Mouse (Mus musculus): ENCODE results near the gene Tmem120b.

Gene Tmem120b

GRCm38 (mm10) chr5:123090560-123091306 is 22.5 kb downstream of the Tmem120b start:
- no peak for DNase-seq (ENCODE audit: low spot score in 2 of 2)

DNA sequence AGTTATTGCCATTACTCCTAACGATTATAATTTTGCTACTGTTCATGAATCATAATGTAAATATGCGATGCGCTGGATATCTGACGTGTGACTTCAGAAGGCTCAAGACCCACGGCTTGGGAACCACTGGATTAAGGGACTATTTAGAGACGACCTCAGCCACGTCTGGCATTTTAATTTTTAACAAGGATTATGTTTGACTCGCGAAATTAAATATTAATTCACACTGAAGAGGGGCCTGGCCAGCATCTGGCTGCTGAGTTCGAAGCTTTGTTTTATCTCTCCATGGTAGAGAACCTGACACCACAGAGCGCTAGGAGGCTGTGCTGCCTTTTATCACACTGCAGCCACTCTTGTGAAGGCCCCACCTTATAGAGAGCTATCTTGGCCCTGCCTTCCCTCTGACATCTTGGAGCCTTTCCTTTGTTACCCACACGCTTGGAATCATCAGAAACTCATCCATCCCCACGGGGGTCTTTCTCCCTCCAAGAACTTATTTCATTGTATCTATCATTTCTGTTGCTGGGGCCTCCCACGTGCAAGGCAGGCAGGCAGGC is 24.9 kb downstream of the Tmem120b start:
- DNase-seq (ENCODE audit: low spot score in 2 of 2), result no peak

GRCm38 (mm10) chr5:123094238-123094991 is 26.2 kb downstream of the Tmem120b start:
- no peak for DNase-seq (ENCODE audit: low spot score in 2 of 2)

DNA sequence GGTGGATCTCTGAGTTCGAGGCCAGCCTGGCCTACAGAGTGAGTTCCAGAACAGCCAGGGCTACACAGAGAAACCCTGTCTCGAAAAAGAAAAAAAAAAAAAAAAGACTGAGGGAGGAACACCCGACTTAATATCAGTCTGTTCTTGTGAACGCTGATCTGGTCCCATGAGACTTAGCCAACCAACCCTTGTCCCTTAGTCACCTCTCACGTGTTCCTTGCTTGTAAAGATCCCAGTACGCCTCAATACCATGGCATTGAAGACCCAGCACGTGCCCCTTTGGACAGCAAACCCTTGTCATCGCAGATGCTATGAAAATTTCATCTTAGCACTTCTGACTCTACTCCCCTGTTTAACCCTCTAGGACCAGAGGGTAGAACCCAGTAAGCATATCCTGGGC is 28.1 kb downstream of the Tmem120b start:
- no peak for DNase-seq (ENCODE audit: low spot score in 2 of 2)

DNA sequence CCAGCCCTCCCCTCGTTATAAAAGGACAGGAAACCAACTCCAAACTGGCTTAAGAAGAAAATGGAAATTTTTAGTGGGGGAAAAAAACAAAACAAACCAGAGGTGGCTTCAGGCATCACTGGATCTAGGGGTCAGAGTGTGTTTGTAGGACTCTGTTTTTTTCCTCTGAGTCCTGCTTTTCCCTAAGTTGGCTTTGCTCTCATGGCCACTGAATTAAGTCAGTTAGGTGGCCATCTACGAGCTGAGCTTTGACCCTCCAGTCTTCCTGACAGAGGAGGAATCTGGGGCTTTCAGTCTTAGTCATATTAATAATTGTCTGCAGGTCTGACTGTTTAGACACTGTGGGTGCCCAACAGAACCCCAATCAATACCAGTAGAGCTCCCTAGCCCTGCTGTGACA is 30.3 kb downstream of the Tmem120b start:
- DNase-seq (ENCODE audit: low spot score in 2 of 2), result no peak

- no peak for DNase-seq (ENCODE audit: low spot score in 2 of 2)
These were observed 34.2 kb downstream of the Tmem120b start for GRCm38 (mm10) chr5:123102376-123102775.

DNA sequence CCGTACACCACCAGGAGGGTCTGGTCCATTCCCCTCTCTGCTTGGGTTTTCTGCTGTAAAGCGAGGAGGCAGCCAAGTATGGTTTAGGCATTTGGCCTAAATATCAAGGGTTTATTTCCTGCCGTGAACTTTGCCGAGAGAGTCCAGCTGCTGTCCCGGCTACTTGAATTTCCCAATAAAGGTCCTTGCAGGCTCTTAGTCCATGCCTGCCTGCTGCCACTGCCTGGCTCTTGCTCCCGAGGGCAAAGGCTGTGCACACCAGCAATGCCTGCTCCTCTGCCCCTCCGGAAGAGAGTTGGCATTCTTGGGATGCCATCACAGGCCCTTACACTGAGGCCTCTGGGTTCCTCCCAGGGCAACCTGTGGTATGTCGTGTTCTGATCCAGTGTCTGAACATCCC is 35.3 kb downstream of the Tmem120b start:
- peak in 1 of 2 experiments; percentile 31 for DNase-seq (ENCODE audit: low spot score in 2 of 2)

DNA sequence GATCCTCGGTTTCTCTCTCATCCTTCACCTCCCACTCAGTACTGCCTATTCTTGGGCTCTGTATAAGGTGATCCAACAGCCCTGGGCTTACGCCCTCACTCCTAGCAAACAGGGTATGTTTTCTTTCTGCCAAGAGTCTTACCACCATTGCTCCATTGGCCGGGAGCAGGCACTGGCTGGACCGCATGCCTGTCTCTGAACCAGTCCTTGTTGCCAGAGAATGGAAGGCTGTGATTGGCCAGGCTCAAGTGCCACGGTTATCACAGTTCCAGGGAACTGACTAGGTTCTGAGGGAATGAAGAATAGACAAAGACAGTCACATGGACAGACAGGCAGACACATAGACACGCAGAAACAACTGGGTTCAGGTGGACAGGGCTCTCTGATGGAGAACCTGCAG is 36.6 kb downstream of the Tmem120b start:
- DNase-seq (ENCODE audit: low spot score in 2 of 2), result no peak

DNA sequence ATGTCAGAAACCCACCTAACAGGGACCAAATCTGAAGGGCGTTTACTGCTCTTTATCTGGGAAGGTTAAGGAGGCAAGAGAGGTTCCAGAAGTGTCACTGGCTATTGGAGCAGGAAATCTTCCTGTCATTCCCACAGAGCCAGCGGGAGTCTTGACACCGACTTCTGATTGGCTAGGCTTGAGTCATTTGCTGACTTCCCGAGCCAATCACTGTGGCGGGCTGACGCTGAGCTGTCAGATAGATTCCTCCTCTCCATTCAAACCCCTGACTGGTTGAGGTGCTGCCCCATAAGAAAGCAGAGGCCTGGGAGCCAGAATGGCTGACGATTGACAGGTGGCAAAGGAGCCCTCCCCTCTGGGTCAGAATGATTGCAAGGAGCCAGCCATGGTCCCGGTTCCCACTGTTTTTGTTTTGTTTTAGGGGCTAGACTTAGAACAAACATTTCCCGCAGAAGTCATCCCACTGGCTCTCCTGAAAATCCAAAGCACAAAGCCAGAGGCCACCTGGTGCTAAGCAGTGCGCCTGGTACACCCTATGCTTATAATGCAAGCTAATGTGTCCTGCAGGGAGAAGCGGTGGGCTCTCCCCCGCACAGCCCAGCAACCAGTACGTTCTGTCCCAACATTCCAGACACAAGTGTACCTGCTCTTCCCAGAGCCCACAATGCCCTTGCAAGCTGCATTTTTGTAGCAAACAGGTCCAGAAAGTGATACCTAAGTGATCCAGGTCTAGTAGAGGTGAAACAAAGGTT is 41.4 kb downstream of the Tmem120b start:
- DNase-seq (ENCODE audit: low spot score in 2 of 2), result no peak

DNA sequence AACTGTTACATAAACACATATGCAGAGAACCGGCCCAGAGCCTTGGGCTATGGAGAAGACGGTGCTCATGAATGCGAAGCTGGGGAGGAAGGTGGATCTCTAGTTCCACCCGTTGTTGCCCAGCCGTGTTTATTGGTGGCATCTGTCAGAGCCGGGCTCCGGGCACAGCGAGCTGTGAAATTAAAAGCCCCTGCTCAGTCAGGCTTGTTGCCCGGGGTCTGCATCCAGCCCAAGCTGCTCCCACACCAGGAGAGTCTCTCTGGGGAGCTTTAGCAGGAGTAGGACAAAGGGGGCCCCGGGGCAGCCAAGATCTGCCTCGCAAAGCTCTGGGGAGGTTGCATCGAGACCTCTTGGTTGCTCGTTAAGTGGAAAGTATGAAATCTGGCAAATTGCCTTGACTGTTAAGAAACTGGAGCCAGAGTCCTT is 42.1 kb downstream of the Tmem120b start:
- peak in 1 of 2 experiments; percentile 65 for DNase-seq (ENCODE audit: low spot score in 2 of 2)

DNA sequence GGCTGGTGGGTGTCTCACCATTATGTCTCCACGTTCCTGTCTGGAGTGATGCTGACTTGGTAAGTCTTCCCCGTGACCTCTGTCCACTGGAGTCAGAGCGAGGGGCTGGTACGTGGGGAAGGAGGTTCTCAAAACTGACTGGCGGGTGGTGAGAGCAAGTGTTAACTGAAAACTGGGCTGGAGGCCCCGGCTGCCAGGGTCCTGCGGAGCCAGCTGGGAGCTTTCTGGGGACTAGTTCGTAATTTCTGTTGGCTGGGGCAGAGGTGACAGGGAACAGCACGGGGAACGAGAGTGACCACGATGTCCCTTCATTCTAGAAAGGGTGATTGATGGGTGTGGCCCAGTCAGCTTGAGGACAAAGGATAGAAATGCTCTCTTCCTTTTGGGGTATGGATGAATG is 45.9 kb downstream of the Tmem120b start:
- DNase-seq (ENCODE audit: low spot score in 2 of 2), result peak in 1 of 2 experiments; percentile 45

GRCm38 (mm10) chr5:123114924-123115323 is 46.7 kb downstream of the Tmem120b start:
- no peak for DNase-seq (ENCODE audit: low spot score in 2 of 2)

GRCm38 (mm10) chr5:123116080-123116479 is 47.9 kb downstream of the Tmem120b start:
- no peak for DNase-seq (ENCODE audit: low spot score in 2 of 2)

DNA sequence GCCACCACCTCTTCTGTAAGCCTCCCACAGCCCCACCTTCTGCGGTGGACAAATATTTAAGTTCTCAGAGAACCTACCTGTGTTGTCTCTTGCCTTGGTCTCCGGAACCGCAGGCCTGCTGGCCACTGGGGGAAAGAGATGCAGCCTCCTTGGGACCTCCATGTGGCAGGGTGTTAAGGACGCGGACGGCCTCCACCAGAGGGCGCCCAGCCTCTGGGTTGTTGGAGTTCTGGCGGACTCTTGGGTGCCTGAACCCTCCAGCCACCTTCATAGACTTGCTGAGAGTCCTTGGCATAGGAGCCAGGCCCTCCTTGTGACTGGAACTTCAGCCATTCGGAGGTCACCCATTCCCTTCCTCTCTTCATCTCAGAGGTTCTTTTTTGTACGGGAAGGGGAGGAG is 49.0 kb downstream of the Tmem120b start:
- peak; percentile 59 to 78 for DNase-seq (ENCODE audit: low spot score in 2 of 2)

GRCm38 (mm10) chr5:123117773-123118172 is 49.6 kb downstream of the Tmem120b start:
- no peak for DNase-seq (ENCODE audit: low spot score in 2 of 2)

DNA sequence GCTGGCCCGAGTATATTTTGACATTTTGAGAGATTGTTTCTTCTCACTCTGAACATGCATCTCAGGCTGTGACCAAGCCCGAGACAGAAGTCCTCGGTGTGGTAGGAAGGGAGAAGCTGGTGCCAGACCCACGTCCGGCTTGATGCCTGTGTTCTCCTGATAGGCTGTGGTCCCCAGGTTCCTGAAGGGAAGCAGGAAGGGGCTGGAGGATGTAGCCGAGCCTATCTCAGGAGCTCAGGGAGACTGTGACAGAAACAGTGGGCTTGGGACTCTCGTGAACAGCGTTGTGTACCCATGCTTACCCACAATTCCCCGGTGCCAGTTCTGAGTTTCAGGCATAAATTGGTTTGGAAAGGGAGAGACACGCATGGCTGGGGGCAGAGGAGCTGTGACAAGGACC is 50.6 kb downstream of the Tmem120b start:
- DNase-seq (ENCODE audit: low spot score in 2 of 2), result no peak

DNA sequence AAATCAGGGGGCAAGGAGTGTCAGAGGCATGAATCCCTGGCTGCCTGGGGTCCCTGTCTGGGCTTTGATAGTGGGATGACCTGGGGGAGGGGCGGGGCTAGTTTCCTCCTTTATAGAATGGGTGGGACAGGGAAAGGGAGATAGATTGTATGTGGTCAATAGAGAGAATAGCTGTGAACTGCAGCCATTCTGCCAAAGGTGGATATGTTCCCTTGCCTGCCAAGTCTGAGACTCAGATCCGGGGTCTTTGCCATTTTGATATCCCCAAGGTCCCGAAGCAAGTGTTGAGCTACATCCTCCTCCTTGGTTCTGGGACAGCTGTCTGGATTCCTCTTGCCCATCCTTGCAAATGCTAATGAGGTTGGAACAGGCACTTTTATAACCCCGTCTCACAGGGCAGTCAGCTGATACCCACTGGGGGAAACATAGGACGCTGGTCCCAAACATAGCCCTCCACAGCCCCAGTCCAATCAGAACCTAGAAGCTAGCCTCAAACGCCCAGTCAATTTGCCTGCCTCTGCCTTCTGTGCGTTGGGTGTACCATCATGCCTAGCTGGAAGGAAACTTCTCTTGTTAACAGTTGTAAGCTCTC is 52.5 kb downstream of the Tmem120b start:
- DNase-seq (ENCODE audit: low spot score in 2 of 2), result no peak

- no peak for DNase-seq (ENCODE audit: low spot score in 2 of 2)
These were observed 54.0 kb downstream of the Tmem120b start for GRCm38 (mm10) chr5:123122181-123122580.

DNA sequence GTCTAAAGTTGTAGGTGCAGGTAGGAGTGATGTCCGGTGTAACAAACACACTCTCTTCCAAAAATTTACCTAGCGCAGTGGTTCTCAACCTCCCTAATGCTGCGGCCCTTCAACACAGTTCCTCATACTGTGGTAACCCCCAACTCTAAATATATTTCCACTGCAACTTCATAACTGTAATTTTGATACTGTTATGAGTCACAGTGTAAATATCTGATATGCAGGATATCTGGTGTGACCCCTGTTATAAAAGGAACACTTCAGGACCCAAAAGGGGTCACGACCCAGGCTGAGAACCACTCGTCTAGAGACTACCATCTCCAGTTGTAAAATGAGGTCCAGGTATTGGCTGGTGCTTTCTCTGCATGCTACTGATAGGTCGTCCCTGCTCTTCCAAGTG is 56.9 kb downstream of the Tmem120b start:
- DNase-seq (ENCODE audit: low spot score in 2 of 2), result no peak

GRCm38 (mm10) chr5:123125638-123126406 is 57.6 kb downstream of the Tmem120b start:
- DNase-seq (ENCODE audit: low spot score in 2 of 2), result no peak

DNA sequence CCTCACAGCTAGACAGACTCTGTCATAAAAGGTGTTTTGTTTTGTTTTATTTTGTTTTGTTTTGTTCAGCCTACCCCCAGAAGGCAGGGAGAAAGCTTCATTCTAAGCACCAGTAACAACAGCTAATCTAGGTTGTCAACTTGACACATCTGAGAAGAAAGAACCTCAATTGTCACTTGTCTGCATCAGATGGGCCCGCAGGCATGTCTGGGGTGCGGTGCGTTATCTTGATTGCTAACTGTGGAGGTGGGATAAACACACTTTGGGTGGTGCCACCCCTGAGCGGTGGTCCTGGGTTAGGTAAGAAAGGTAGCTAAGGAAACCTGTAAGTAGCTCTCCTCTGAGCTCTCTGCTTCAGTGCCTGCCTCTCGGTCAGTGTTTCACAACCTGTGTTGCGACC is 58.8 kb downstream of the Tmem120b start:
- DNase-seq (ENCODE audit: low spot score in 2 of 2), result no peak

Measured in urinary bladder, postnatal 36 days (tissue).